Mouse (Mus musculus) limb, embryonic 14.5 days (tissue): ENCODE data around the gene Fads2. TPM values are rescaled to one million over a fixed set of nuclear protein-coding genes. Genes with fewer than 3 reads are reported as not detected.

Experiments used
- ATAC-seq: fragments of 200-750 bp; cut with Nextera tagmentation; 2 replicates; pipeline ENCODE4 v1.8.0; 2017; ENCODE audit warnings: low read depth, moderate number of reproducible peaks, moderate TSS enrichment; ENCODE audit not compliant: low FRiP score
- DNase-seq: peaks from one replicate; pipeline ENCODE4 v3.0.0-alpha.2; 2015; ENCODE audit warnings: low spot score
- H3K27ac ChIP-seq: fragments of 300-500 bp; sonication (generic); replicated peaks from 2 replicates; pipeline ENCODE4 v1.5.1; 2014; ENCODE audit warnings: low read depth, mild to moderate bottlenecking, low read length, moderate library complexity, mixed read lengths
- H3K27me3 ChIP-seq: fragments of 300-500 bp; sonication (generic); 2 replicates; pipeline ENCODE4 v1.6.1; 2014; ENCODE audit warnings: low read length, mixed read lengths; ENCODE audit not compliant: control insufficient read depth, insufficient read depth
- H3K36me3 ChIP-seq: fragments of 300-500 bp; sonication (generic); 2 replicates; pipeline ENCODE4 v1.6.1; 2014; ENCODE audit warnings: mild to moderate bottlenecking, low read length, moderate library complexity, mixed read lengths; ENCODE audit not compliant: control insufficient read depth, insufficient read depth
- H3K4me1 ChIP-seq: fragments of 300-500 bp; sonication (generic); 2 replicates; pipeline ENCODE4 v1.6.1; 2014; ENCODE audit warnings: antibody characterized with exemption, low read length, mixed read lengths; ENCODE audit not compliant: control insufficient read depth, insufficient read depth
- H3K4me2 ChIP-seq: fragments of 300-500 bp; sonication (generic); replicated peaks from 2 replicates; pipeline ENCODE4 v1.6.1; 2014; ENCODE audit warnings: low read depth, mild to moderate bottlenecking, low read length, moderate library complexity; ENCODE audit not compliant: severe bottlenecking
- H3K4me3 ChIP-seq: fragments of 300-500 bp; sonication (generic); replicated peaks from 2 replicates; pipeline ENCODE4 v1.5.1; 2014; ENCODE audit warnings: low read length
- H3K9ac ChIP-seq: fragments of 300-500 bp; sonication (generic); 2 replicates; pipeline ENCODE4 v1.6.1; 2014; ENCODE audit warnings: mild to moderate bottlenecking, low read depth, low read length, moderate library complexity; ENCODE audit not compliant: severe bottlenecking
- H3K9me3 ChIP-seq: fragments of 300-500 bp; sonication (generic); 2 replicates; pipeline ENCODE4 v1.6.1; 2016; ENCODE audit warnings: low read length; ENCODE audit not compliant: control insufficient read depth
- POLR2A ChIP-seq: fragments of 200-500 bp; IDR thresholded peaks from 2 replicates; pipeline ENCODE4 v1.8.0; 2012; ENCODE audit warnings: inconsistent platforms, mild to moderate bottlenecking, moderate library complexity, borderline replicate concordance; ENCODE audit not compliant: insufficient read depth, insufficient read length; ENCODE audit errors: extremely low read depth
- WGBS: fragments of 180-500 bp; shearing (Covaris S2); extraction: QIAGEN DNeasy Blood & Tissue Kit; methylation state at CpG from one replicate; pipeline ENCODE4 v1.1.7; 2014; 5-methylcytosine and 5-hydroxymethylcytosine counted together
- polyA plus RNA-seq, 2 experiments: library from polyadenylated mRNA; depleted of rRNA in 1 of 2; stranded (reverse) in 1 of 2; unstranded in 1 of 2; fragments of >200 nt; fragmentation: Nextera tagmentation in 1 of 2; extraction: Ambion mirVana in 1 of 2; gene quantifications; 2 replicates each; pipeline versions ENCODE4 v1.2.1 to v1.2.3; 2012 to 2014

Fads2 gene
- polyA plus RNA-seq, 2 experiments, result 26.4 to 80.3 TPM

- no peaks in the 10 kb centered on the region for H3K27me3 ChIP-seq
- peak overlapping the region; percentile 73 for H3K27ac ChIP-seq
- no peak overlapping the region for H3K4me3 ChIP-seq
- H3K9me3 ChIP-seq, result no peaks in the 10 kb centered on the region
- peaks cover 17% of the 10 kb centered on the region for H3K4me1 ChIP-seq
- peak overlapping the region; percentile 11 for H3K4me2 ChIP-seq
- peak; percentile 73; the same call in 1 of the 2 replicates for ATAC-seq
- peaks cover 34% of the 10 kb centered on the region for H3K36me3 ChIP-seq
- 21% methylated on average over 8 of the region's 8 CpGs for WGBS
- DNase-seq, result peak; percentile 45
- peak overlapping the region; percentile 9; the same call in 1 of the 2 replicates for H3K9ac ChIP-seq
- TF ChIP-seq POLR2A, result no peak
Observed at GRCm38 (mm10) chr19:10025169-10025875, 76.2 kb downstream of the Fads2 start.

DNA sequence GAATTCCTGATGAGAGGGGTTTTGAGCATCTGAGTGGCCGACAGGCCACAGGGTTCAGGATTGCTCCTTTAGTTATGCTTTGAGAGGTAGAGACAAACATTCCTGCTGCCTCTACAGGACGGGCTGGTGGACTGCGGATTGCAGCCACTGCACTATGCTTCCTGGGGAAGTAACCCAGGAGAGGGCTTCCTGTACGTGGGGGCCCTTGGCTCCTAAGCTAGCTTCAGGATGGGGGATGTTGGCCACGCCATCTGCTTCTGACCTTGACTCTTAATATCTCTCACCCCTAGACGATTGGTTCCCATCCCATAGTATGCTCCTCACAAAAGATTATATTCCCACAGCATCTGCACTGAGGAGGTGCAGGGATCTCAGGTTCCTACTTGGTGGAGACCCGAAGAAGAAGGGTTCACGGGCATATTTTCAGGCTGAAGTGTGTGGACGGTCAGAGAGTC lies 78.2 kb downstream of the Fads2 start:
- WGBS, result 73% methylated on average over 9 of the region's 9 CpGs
- Histone ChIP-seq H3K36me3 (peaks cover 15% of the 10 kb centered on the region), H3K9me3 (no peaks in the 10 kb centered on the region), H3K4me1 (peaks cover 29% of the 10 kb centered on the region), H3K27ac (peak overlapping the region; percentile 48; the same call in 1 of the 2 replicates), H3K9ac (no peak overlapping the region), H3K27me3 (no peaks in the 10 kb centered on the region), H3K4me3 (no peak overlapping the region), H3K4me2 (no peak overlapping the region)
- ATAC-seq (no peak), DNase-seq (no peak)
- TF ChIP-seq POLR2A, result no peak

DNA sequence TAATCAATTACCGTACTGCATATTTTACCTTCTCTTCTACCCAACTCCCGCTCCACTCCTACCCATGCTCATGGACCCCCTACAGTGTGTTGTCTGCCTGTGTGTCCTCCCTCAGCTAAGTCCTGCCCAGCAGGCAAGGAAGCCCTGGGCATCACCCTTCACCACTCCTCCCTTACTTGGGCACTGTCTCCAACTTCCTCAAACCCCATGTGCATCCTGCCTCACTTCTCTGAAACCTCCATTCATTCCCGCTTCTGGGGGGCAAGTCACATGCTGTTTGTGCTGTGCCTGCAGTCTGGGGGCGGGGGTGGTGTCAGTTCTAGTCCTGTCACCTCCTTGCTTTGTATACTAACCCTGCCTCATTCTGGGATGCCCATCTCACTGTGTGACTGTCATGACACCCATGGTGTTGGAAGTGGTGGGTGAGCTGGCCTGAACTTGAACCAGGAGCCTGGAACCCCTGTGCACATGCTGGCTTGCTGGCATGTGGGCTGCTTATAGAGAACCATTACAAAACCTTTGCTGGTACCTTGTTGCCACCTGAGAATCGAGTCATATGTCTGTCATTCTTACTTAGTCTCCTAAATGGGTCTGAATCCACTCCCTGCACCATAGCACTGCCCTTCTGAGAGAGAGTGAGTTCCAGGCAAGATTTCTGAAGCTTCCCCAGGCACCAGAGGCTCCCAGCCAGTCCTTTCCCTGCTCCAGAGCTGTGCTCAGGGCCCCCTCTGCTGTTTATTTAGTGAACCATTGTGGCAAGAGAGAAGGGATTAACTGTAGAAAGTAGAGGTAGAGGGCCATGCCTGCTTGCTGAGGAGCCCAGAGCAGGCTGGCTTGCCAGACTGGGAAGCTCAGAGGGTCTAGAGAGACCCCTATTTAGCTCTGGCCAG lies 78.9 kb downstream of the Fads2 start:
- no peak for TF ChIP-seq POLR2A
- Histone ChIP-seq H3K9ac (peak overlapping the region; percentile 12; the same call in 1 of the 2 replicates), H3K4me2 (no peak overlapping the region), H3K4me1 (peaks cover 31% of the 10 kb centered on the region), H3K27me3 (no peaks in the 10 kb centered on the region), H3K9me3 (no peaks in the 10 kb centered on the region), H3K4me3 (no peak overlapping the region), H3K36me3 (peaks cover 10% of the 10 kb centered on the region), H3K27ac (peak overlapping the region; percentile 48)
- DNase-seq, result peak; percentile 39
- 80% methylated on average over 5 of the region's 5 CpGs for WGBS
- no peak for ATAC-seq

GRCm38 (mm10) chr19:10021981-10022380 lies 79.6 kb downstream of the Fads2 start:
- DNase-seq, result no peak
- no peak overlapping the region for H3K27ac ChIP-seq
- 89% methylated on average over 2 of the region's 2 CpGs for WGBS
- H3K4me2 ChIP-seq, result no peak overlapping the region
- ATAC-seq, result no peak
- H3K4me1 ChIP-seq, result peaks cover 33% of the 10 kb centered on the region
- H3K9me3 ChIP-seq, result no peaks in the 10 kb centered on the region
- no peaks in the 10 kb centered on the region for H3K27me3 ChIP-seq
- peaks cover 3% of the 10 kb centered on the region for H3K36me3 ChIP-seq
- no peak for TF ChIP-seq POLR2A
- H3K4me3 ChIP-seq, result no peak overlapping the region
- no peak overlapping the region for H3K9ac ChIP-seq

DNA sequence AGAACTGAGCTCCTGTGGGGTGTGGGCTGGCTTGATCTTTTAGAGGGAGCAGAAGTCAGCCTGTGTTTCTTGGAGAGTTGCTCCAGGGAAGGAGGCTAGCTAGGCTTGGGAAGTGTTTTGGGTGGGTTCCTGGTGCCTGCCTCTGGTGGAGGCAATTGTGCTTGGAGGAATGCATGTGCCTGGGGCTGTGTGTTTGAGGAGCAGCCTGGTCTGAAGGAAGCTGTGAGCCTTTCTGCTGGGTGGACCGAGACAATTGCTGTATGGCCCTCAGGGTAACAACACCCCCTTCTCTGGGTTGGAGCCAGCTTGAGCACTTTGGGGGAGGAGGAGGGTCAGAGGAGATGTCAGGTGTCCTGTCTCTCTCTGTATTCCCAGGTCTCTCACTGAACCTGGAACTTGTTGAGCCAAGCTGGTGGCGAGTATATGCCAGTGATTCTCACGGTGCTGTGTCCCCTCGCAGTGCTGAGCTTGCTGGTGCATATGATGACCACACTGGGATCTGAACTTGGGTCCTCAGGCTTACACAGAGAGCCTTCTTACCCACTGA lies 82.3 kb downstream of the Fads2 start:
- Histone ChIP-seq H3K27me3 (no peaks in the 10 kb centered on the region), H3K9me3 (no peaks in the 10 kb centered on the region), H3K9ac (peak overlapping the region; percentile 65), H3K4me2 (peak overlapping the region; percentile 95), H3K27ac (no peak overlapping the region), H3K36me3 (no peaks in the 10 kb centered on the region), H3K4me1 (peaks cover 30% of the 10 kb centered on the region), H3K4me3 (peak overlapping the region; percentile 63)
- DNase-seq (no peak), ATAC-seq (no peak)
- TF ChIP-seq POLR2A, result no peak
- WGBS, result 60% methylated on average over 4 of the region's 4 CpGs
